Comparison of ENCODE assay signal across 9 mouse cellular contexts in the genomic region with DNA sequence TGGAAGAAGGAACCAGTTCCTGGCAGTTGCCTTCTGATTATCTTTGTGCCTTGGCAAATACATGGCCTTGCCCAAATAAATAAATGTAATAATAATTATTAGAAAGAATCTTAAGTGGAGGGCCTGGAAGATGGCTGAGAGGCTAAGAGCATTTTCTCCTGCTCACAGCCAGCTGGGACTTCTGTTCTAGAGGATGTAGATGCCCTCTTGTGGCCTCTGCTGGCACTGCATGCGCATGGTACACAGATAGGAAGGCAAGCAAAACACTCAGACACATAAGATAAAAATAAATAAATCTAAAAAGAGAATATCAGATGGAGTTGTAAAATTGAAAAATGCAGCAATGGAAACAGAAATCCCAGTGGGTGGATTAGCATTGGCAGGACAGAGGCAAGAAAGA. TPM values are rescaled to one million over a fixed set of nuclear protein-coding genes. Genes with fewer than 3 reads are reported as not detected.
DNase-seq lines count a peak whose midpoint lies in the region; ATAC-seq and TF ChIP-seq lines count a peak whose summit lies in the region.
"Had no signal": no experiment of that assay in that cellular context is flagged by ENCODE, and none has a peak within 500 bp of the region (broad histone marks: within the 10 kb centered on the region; RNA-seq: fewer than 3 reads in every experiment).

No protein-coding gene starts in this region.

- H3K36me3 ChIP-seq in liver, embryonic 12.5 days: peaks cover 16% of the 10 kb centered on the region
- H3K36me3 ChIP-seq in liver, adult 2 months (ENCODE audit: control insufficient read depth, insufficient read depth, low read length): peaks cover 56% of the 10 kb centered on the region
- peaks cover 26% of the 10 kb centered on the region for H3K36me3 ChIP-seq in neural tube, embryonic 13.5 days
- H3K36me3 ChIP-seq in testis, adult 2 months (ENCODE audit: control insufficient read depth, insufficient read depth, low read length): no peaks in the 10 kb centered on the region

- no peak overlapping the region for H3K27ac ChIP-seq in liver, embryonic 12.5 days
- no peak overlapping the region for H3K27ac ChIP-seq in liver, adult 2 months (replicated peaks; ENCODE audit: insufficient read depth, low read depth, low read length)
- no peak overlapping the region for H3K27ac ChIP-seq in neural tube, embryonic 13.5 days (replicated peaks)
- no peak overlapping the region for H3K27ac ChIP-seq in testis, adult 2 months (ENCODE audit: control insufficient read depth, insufficient read depth, low read depth, low read length)
- H3K27ac ChIP-seq: embryonic facial prominence, embryonic 13.5 days had no signal

- ATAC-seq in liver, embryonic 12.5 days: no peak
- ATAC-seq in neural tube, embryonic 13.5 days (ENCODE audit: low read depth): peak; percentile 84

- no peaks in the 10 kb centered on the region; the same call in 1 of the 2 replicates for H3K79me2 ChIP-seq in liver, adult 2 months (ENCODE audit: control insufficient read depth, insufficient read depth, low read length)

- 0% methylated on average over 1 of the region's 1 CpGs for WGBS in liver, embryonic 12.5 days (ENCODE audit: insufficient replicate concordance)
- 13% methylated on average over 1 of the region's 1 CpGs for WGBS in liver, adult 2 months
- 0% methylated on average over 1 of the region's 1 CpGs for WGBS in neural tube, embryonic 13.5 days

- H3K27me3 ChIP-seq in liver, embryonic 12.5 days (replicated peaks): no peaks in the 10 kb centered on the region
- no peaks in the 10 kb centered on the region for H3K27me3 ChIP-seq in liver, adult 2 months (ENCODE audit: control insufficient read depth, insufficient read depth, low read length)
- no peaks in the 10 kb centered on the region for H3K27me3 ChIP-seq in neural tube, embryonic 13.5 days
- no peaks in the 10 kb centered on the region for H3K27me3 ChIP-seq in testis, adult 2 months (ENCODE audit: control insufficient read depth, insufficient read depth, low read length)
- H3K27me3 ChIP-seq: embryonic facial prominence, embryonic 13.5 days had no signal

- peak; percentile 85 for DNase-seq in liver
- DNase-seq in cerebellum, postnatal 14 days: peak; percentile 92 to 96
- DNase-seq in frontal cortex, postnatal 36 days (ENCODE audit: low spot score in 2 of 2): peak; percentile 91 to 97
- peak; percentile 77 to 93 for DNase-seq in kidney, adult 8-10 months
- DNase-seq in liver, adult 2 months (ENCODE audit: extremely low read depth, low read depth, low spot score): peak; percentile 66

- no peak overlapping the region for H3K4me2 ChIP-seq in liver, embryonic 12.5 days
- H3K4me2 ChIP-seq in neural tube, embryonic 13.5 days: no peak overlapping the region
- H3K4me2 ChIP-seq: embryonic facial prominence, embryonic 13.5 days had no signal

- TF ChIP-seq CTCF in liver, adult 2 months (IDR thresholded peaks at IDR 0.05; ENCODE audit: low read depth, low read length): peak; percentile 87
- TF ChIP-seq CTCF in testis, adult 2 months (IDR thresholded peaks at IDR 0.05; ENCODE audit: control insufficient read depth, insufficient read depth, insufficient replicate concordance, low read depth, low read length): peak; percentile 76; the same call in 1 of the 2 replicates

- no peak overlapping the region for H3K4me3 ChIP-seq in liver, embryonic 12.5 days
- H3K4me3 ChIP-seq in liver, adult 2 months (ENCODE audit: insufficient read depth, low read depth, low read length): no peak overlapping the region
- no peak overlapping the region for H3K4me3 ChIP-seq in neural tube, embryonic 13.5 days
- no peak overlapping the region for H3K4me3 ChIP-seq in testis, adult 2 months (ENCODE audit: control insufficient read depth, low read depth, low read length)
- H3K4me3 ChIP-seq: embryonic facial prominence, embryonic 13.5 days had no signal

- no peak overlapping the region for H3K9ac ChIP-seq in liver, embryonic 12.5 days
- no peak overlapping the region for H3K9ac ChIP-seq in liver, adult 2 months (ENCODE audit: low read depth, low read length)
- H3K9ac ChIP-seq in neural tube, embryonic 13.5 days: no peak overlapping the region
- H3K9ac ChIP-seq: embryonic facial prominence, embryonic 13.5 days had no signal

- TF ChIP-seq POLR2A in liver, adult 2 months (IDR thresholded peaks at IDR 0.05; ENCODE audit: extremely low read depth, insufficient read depth, low read length): no peak
- TF ChIP-seq POLR2A in testis, adult 2 months (IDR thresholded peaks at IDR 0.05; ENCODE audit: control insufficient read depth, low read depth, low read length): no peak

- no peaks in the 10 kb centered on the region for H3K9me3 ChIP-seq in liver, embryonic 12.5 days (replicated peaks)
- no peaks in the 10 kb centered on the region for H3K9me3 ChIP-seq in neural tube, embryonic 13.5 days
- H3K9me3 ChIP-seq: embryonic facial prominence, embryonic 13.5 days had no signal

- H3K4me1 ChIP-seq in liver, embryonic 12.5 days: no peaks in the 10 kb centered on the region
- H3K4me1 ChIP-seq in liver, adult 2 months (ENCODE audit: control insufficient read depth, insufficient read depth, low read length): peaks cover 5% of the 10 kb centered on the region
- H3K4me1 ChIP-seq in neural tube, embryonic 13.5 days (replicated peaks): peaks cover 6% of the 10 kb centered on the region
- H3K4me1 ChIP-seq in testis, adult 2 months (ENCODE audit: control insufficient read depth, insufficient read depth, low read length): no peaks in the 10 kb centered on the region
- H3K4me1 ChIP-seq: embryonic facial prominence, embryonic 13.5 days had no signal

RNA-seq across cellular contexts. Expression of gene Atrn, which starts 44.3 kb away (rescaled TPM):
- 3.7 and 4.1 TPM in 2 replicates for polyA plus RNA-seq in liver, embryonic 12.5 days (2016; fragmentation: Nextera tagmentation; extraction: Ambion mirVana)
- 27.2 and 32.6 TPM in 2 replicates for total RNA-seq in liver, adult 2 months (2014; rRNA removed)
- 13.5 and 16.6 TPM in 2 replicates for polyA plus RNA-seq in liver, adult 2 months (2012; rRNA removed)
- 11.7 and 12.3 TPM in 2 replicates for polyA plus RNA-seq in neural tube, embryonic 13.5 days (2015; fragmentation: Nextera tagmentation; extraction: Ambion mirVana)
- 4.8 and 5.5 TPM in 2 replicates for polyA plus RNA-seq in testis, adult 2 months (2012; rRNA removed)

RNA-seq across cellular contexts. Expression of gene 4930402H24Rik, which starts 44.3 kb away (rescaled TPM):
- 10.6 and 13.3 TPM in 2 replicates for polyA plus RNA-seq in liver, embryonic 12.5 days (2016; fragmentation: Nextera tagmentation; extraction: Ambion mirVana)
- 14.8 and 19.9 TPM in 2 replicates for total RNA-seq in liver, adult 2 months (2014; rRNA removed)
- 15.4 and 18.2 TPM in 2 replicates for polyA plus RNA-seq in liver, adult 2 months (2012; rRNA removed)
- 96.5 and 102 TPM in 2 replicates for polyA plus RNA-seq in neural tube, embryonic 13.5 days (2015; fragmentation: Nextera tagmentation; extraction: Ambion mirVana)
- 67.5 and 71.8 TPM in 2 replicates for polyA plus RNA-seq in testis, adult 2 months (2012; rRNA removed)
